Mouse (Mus musculus): ENCODE measurements at regions not wholly inside any gene's neighbourhood (a gene's known extent, or its start where the extent isn't known, plus 50 kb on each side); places are given as distances from the start of the nearest gene placed in this dataset.

DNA sequence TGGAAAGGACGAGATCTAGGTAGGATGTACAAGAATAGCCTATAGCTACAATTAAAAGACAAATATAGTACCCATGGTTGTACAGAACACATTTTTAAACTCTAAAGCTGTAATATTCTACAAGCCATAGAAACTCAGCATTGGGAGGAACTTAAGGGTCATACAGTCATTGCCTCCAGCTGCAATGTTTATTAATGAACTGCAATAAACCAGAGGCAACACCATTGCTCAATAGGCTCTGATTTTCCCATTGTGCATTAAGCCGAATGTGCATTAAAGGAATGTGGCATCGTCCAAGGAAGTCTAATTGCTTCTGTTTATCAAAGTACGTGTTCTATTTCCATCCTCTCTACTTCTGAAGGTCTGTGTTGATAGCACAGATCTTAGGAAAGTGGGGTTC, 200.4 kb downstream of the Adamts15 start:
- TF ChIP-seq POLR2A (IDR thresholded peaks at IDR 0.05; ENCODE audit: borderline replicate concordance, insufficient read depth, low read length) (no peak), CTCF (IDR thresholded peaks at IDR 0.05; ENCODE audit: borderline replicate concordance, insufficient read depth, low read depth, low read length) (no peak)

Measured in cerebellum, adult 2 months (tissue).